Mouse (Mus musculus) liver, embryonic 16.5 days (tissue): ENCODE results near the gene Cys1. TPM values are rescaled to one million over a fixed set of nuclear protein-coding genes. Genes with fewer than 3 reads are reported as not detected.

Source experiments
- ATAC-seq: fragments of 200-750 bp; cut with Nextera tagmentation; 2 replicates; pipeline ENCODE4 v1.8.0; 2017; ENCODE audit warnings: low read depth, mild to moderate bottlenecking, moderate number of reproducible peaks, moderate library complexity
- H3K27ac ChIP-seq: fragments of 300-500 bp; sonication (generic); 2 replicates; pipeline ENCODE4 v1.5.1; 2014; ENCODE audit warnings: mild to moderate bottlenecking, low read length
- H3K27me3 ChIP-seq: fragments of 300-500 bp; sonication (generic); 2 replicates; pipeline ENCODE4 v1.6.1; 2014; ENCODE audit warnings: low read depth, low read length, mixed read lengths; ENCODE audit not compliant: control insufficient read depth, insufficient read depth
- H3K36me3 ChIP-seq: fragments of 300-500 bp; sonication (generic); 2 replicates; pipeline ENCODE4 v1.6.1; 2014; ENCODE audit warnings: mild to moderate bottlenecking; ENCODE audit not compliant: control insufficient read depth, insufficient read depth
- H3K4me1 ChIP-seq: fragments of 300-500 bp; sonication (generic); 2 replicates; pipeline ENCODE4 v1.6.1; 2014; ENCODE audit warnings: low read depth, low read length, mixed read lengths; ENCODE audit not compliant: control insufficient read depth
- H3K4me2 ChIP-seq: fragments of 300-500 bp; sonication (generic); 2 replicates; pipeline ENCODE4 v1.6.1; 2014; ENCODE audit warnings: low read depth, low read length, mixed read lengths
- H3K4me3 ChIP-seq: fragments of 300-500 bp; sonication (generic); 2 replicates; pipeline ENCODE4 v1.5.1; 2014; ENCODE audit warnings: low read depth, mild to moderate bottlenecking, low read length
- H3K9ac ChIP-seq: fragments of 300-500 bp; sonication (generic); 2 replicates; pipeline ENCODE4 v1.6.1; 2014; ENCODE audit warnings: low read depth, low read length
- H3K9me3 ChIP-seq: fragments of 300-500 bp; sonication (generic); replicated peaks from 2 replicates; pipeline ENCODE4 v1.6.1; 2016; ENCODE audit warnings: low read length; ENCODE audit not compliant: control insufficient read depth
- WGBS: fragments of 180-500 bp; shearing (Covaris S2); extraction: QIAGEN DNeasy Blood & Tissue Kit; methylation state at CpG from one replicate; pipeline ENCODE4 v1.1.7; 2014; ENCODE audit not compliant: insufficient replicate concordance; 5-methylcytosine and 5-hydroxymethylcytosine counted together
- polyA plus RNA-seq: library from polyadenylated mRNA; unstranded; fragments of >200 nt; fragmentation: Nextera tagmentation; extraction: Ambion mirVana; gene quantifications from 2 replicates; pipeline ENCODE4 v1.2.1, GENCODE M21; 2015

The Cys1 gene
- polyA plus RNA-seq, 1 experiment from 2014 or later = 0.67 TPM

GRCm38 (mm10) chr12:24710672-24711071 lies 29.1 kb upstream of the Cys1 start:
- peak overlapping the region; percentile 56 for H3K4me2 ChIP-seq
- H3K27ac ChIP-seq = peak overlapping the region; percentile 86
- peaks cover 55% of the 10 kb centered on the region for H3K4me1 ChIP-seq
- no peak for ATAC-seq
- H3K9me3 ChIP-seq = no peaks in the 10 kb centered on the region
- peaks cover 52% of the 10 kb centered on the region for H3K36me3 ChIP-seq
- 59% methylated on average over 5 of the region's 5 CpGs for WGBS
- peak overlapping the region; percentile 95 for H3K9ac ChIP-seq
- no peaks in the 10 kb centered on the region for H3K27me3 ChIP-seq
- H3K4me3 ChIP-seq = peak overlapping the region; percentile 97

GRCm38 (mm10) chr12:24709831-24710508 lies 28.4 kb upstream of the Cys1 start:
- peak overlapping the region; percentile 97 for H3K4me3 ChIP-seq
- peak overlapping the region; percentile 56 for H3K4me2 ChIP-seq
- WGBS = 27% methylated on average over 5 of the region's 5 CpGs
- H3K9ac ChIP-seq = peak overlapping the region; percentile 95
- H3K36me3 ChIP-seq = peaks cover 52% of the 10 kb centered on the region
- ATAC-seq = no peak
- H3K27ac ChIP-seq = peak overlapping the region; percentile 86
- H3K9me3 ChIP-seq = no peaks in the 10 kb centered on the region
- H3K4me1 ChIP-seq = peaks cover 56% of the 10 kb centered on the region
- no peaks in the 10 kb centered on the region for H3K27me3 ChIP-seq

GRCm38 (mm10) chr12:24709409-24709808 lies 27.8 kb upstream of the Cys1 start:
- Histone ChIP-seq H3K27me3 (no peaks in the 10 kb centered on the region), H3K36me3 (peaks cover 46% of the 10 kb centered on the region), H3K4me3 (peak overlapping the region; percentile 97), H3K4me1 (peaks cover 56% of the 10 kb centered on the region), H3K4me2 (peak overlapping the region; percentile 56), H3K27ac (peak overlapping the region; percentile 86), H3K9ac (peak overlapping the region; percentile 95), H3K9me3 (no peaks in the 10 kb centered on the region)
- ATAC-seq = no peak
- 12% methylated on average over 6 of the region's 6 CpGs for WGBS

GRCm38 (mm10) chr12:24708824-24709218 lies 27.2 kb upstream of the Cys1 start:
- H3K27me3 ChIP-seq = no peaks in the 10 kb centered on the region
- peaks cover 43% of the 10 kb centered on the region for H3K36me3 ChIP-seq
- H3K9ac ChIP-seq = peak overlapping the region; percentile 95
- peaks cover 58% of the 10 kb centered on the region for H3K4me1 ChIP-seq
- H3K4me3 ChIP-seq = peak overlapping the region; percentile 97
- H3K27ac ChIP-seq = peak overlapping the region; percentile 86
- under 1% methylated on average over 17 of the region's 17 CpGs for WGBS
- peak overlapping the region; percentile 56 for H3K4me2 ChIP-seq
- no peaks in the 10 kb centered on the region for H3K9me3 ChIP-seq
- no peak for ATAC-seq

GRCm38 (mm10) chr12:24707954-24708823 lies 26.6 kb upstream of the Cys1 start, which contains the start of gene Rrm2:
Gene Rrm2 (plus strand): TSS chr12:24708241.
- peaks cover 61% of the 10 kb centered on the region for H3K4me1 ChIP-seq
- under 1% methylated on average over 78 of the region's 83 CpGs for WGBS
- no peaks in the 10 kb centered on the region for H3K9me3 ChIP-seq
- peak; percentile 83 for ATAC-seq
- peak within 1 kb of the TSS; percentile 95 for H3K9ac ChIP-seq
- peaks cover 37% of the 10 kb centered on the region for H3K36me3 ChIP-seq
- H3K27ac ChIP-seq = peak within 1 kb of the TSS; percentile 89
- H3K4me3 ChIP-seq = peak within 1 kb of the TSS; percentile 97
- peak within 1 kb of the TSS; percentile 56 for H3K4me2 ChIP-seq
- no peaks in the 10 kb centered on the region for H3K27me3 ChIP-seq

GRCm38 (mm10) chr12:24707480-24707802 lies 25.8 kb upstream of the Cys1 start:
- Histone ChIP-seq H3K4me1 (peaks cover 63% of the 10 kb centered on the region), H3K9ac (peak overlapping the region; percentile 94), H3K27ac (peak overlapping the region; percentile 89), H3K4me3 (peak overlapping the region; percentile 97), H3K4me2 (peak overlapping the region; percentile 56), H3K27me3 (no peaks in the 10 kb centered on the region), H3K36me3 (peaks cover 29% of the 10 kb centered on the region), H3K9me3 (no peaks in the 10 kb centered on the region)
- ATAC-seq = no peak
- whole genome bisulfite sequencing = under 1% methylated on average over 9 of the region's 9 CpGs

- peak; percentile 63 for ATAC-seq
- H3K27me3 ChIP-seq = no peaks in the 10 kb centered on the region
- H3K4me1 ChIP-seq = peaks cover 61% of the 10 kb centered on the region
- H3K4me2 ChIP-seq = peak overlapping the region; percentile 56
- peak overlapping the region; percentile 97 for H3K4me3 ChIP-seq
- peaks cover 24% of the 10 kb centered on the region for H3K36me3 ChIP-seq
- peak overlapping the region; percentile 94 for H3K9ac ChIP-seq
- H3K27ac ChIP-seq = peak overlapping the region; percentile 89
- WGBS = under 1% methylated on average over 27 of the region's 27 CpGs
- no peaks in the 10 kb centered on the region for H3K9me3 ChIP-seq
These were observed 25.3 kb upstream of the Cys1 start for GRCm38 (mm10) chr12:24706764-24707479.

GRCm38 (mm10) chr12:24705502-24706263 lies 24.1 kb upstream of the Cys1 start:
- Histone ChIP-seq H3K36me3 (peaks cover 12% of the 10 kb centered on the region), H3K4me2 (peak overlapping the region; percentile 56), H3K9me3 (no peaks in the 10 kb centered on the region), H3K4me3 (peak overlapping the region; percentile 97), H3K4me1 (peaks cover 49% of the 10 kb centered on the region), H3K27ac (peak overlapping the region; percentile 89), H3K9ac (peak overlapping the region; percentile 94), H3K27me3 (no peaks in the 10 kb centered on the region)
- 67% methylated on average over 15 of the region's 15 CpGs for WGBS
- ATAC-seq = peak; percentile 26
